Mouse (Mus musculus) heart, embryonic 13.5 days (tissue): ENCODE measurements around the gene Tmbim7. TPM values are rescaled to one million over a fixed set of nuclear protein-coding genes. Genes with fewer than 3 reads are reported as not detected.

Experiments used
- ATAC-seq: fragments of 200-750 bp; cut with Nextera tagmentation; 2 replicates; pipeline ENCODE4 v1.8.0; 2017; ENCODE audit warnings: moderate TSS enrichment; ENCODE audit not compliant: insufficient number of reproducible peaks, low FRiP score, low TSS enrichment; ENCODE audit errors: extremely low read depth
- H3K27ac ChIP-seq: fragments of 300-500 bp; sonication (generic); replicated peaks from 2 replicates; pipeline ENCODE4 v1.5.1; 2015; ENCODE audit warnings: moderate library complexity, mild to moderate bottlenecking, inconsistent platforms
- H3K27me3 ChIP-seq: fragments of 300-500 bp; sonication (generic); replicated peaks from 2 replicates; pipeline ENCODE4 v1.6.1; 2015; ENCODE audit warnings: mild to moderate bottlenecking, inconsistent platforms
- H3K36me3 ChIP-seq: fragments of 300-500 bp; sonication (generic); 2 replicates; pipeline ENCODE4 v1.6.1; 2015; ENCODE audit warnings: mild to moderate bottlenecking, inconsistent platforms
- H3K4me1 ChIP-seq: fragments of 300-500 bp; sonication (generic); 2 replicates; pipeline ENCODE4 v1.6.1; 2015; ENCODE audit warnings: inconsistent platforms
- H3K4me2 ChIP-seq: fragments of 300-500 bp; sonication (generic); 2 replicates; pipeline ENCODE4 v1.6.1; 2015; ENCODE audit warnings: inconsistent platforms, mild to moderate bottlenecking, moderate library complexity
- H3K4me3 ChIP-seq: fragments of 300-500 bp; sonication (generic); 2 replicates; pipeline ENCODE4 v1.5.1; 2015; ENCODE audit warnings: moderate library complexity, mild to moderate bottlenecking, inconsistent platforms
- H3K9ac ChIP-seq: fragments of 300-500 bp; sonication (generic); 2 replicates; pipeline ENCODE4 v1.6.1; 2015; ENCODE audit warnings: inconsistent platforms, mild to moderate bottlenecking, moderate library complexity
- H3K9me3 ChIP-seq: fragments of 300-500 bp; sonication (generic); 2 replicates; pipeline ENCODE4 v1.6.1; 2016; ENCODE audit warnings: inconsistent platforms
- WGBS: fragments of 180-500 bp; shearing (Covaris S2); methylation state at CpG from one replicate; pipeline ENCODE4 v1.1.7; 2015; ENCODE audit warnings: mixed read lengths; 5-methylcytosine and 5-hydroxymethylcytosine counted together
- polyA plus RNA-seq: library from polyadenylated mRNA; unstranded; fragments of >200 nt; fragmentation: Nextera tagmentation; extraction: Ambion mirVana; gene quantifications from 2 replicates; pipeline ENCODE4 v1.2.1, GENCODE M21; 2015

Gene Tmbim7
- polyA plus RNA-seq, 1 experiment from 2014 or later: not detected

- Histone ChIP-seq H3K36me3 (no peaks in the 10 kb centered on the region), H3K4me2 (no peak overlapping the region), H3K9ac (no peak overlapping the region), H3K27me3 (no peaks in the 10 kb centered on the region), H3K4me1 (no peaks in the 10 kb centered on the region), H3K4me3 (no peak overlapping the region), H3K27ac (no peak overlapping the region), H3K9me3 (no peaks in the 10 kb centered on the region)
- 80% methylated on average over 12 of the region's 12 CpGs for WGBS
- ATAC-seq: no peak
Observed at GRCm38 (mm10) chr5:3666585-3666984, 15.6 kb downstream of the Tmbim7 start.

- Histone ChIP-seq H3K27me3 (no peaks in the 10 kb centered on the region), H3K9ac (no peak overlapping the region), H3K27ac (no peak overlapping the region), H3K4me1 (no peaks in the 10 kb centered on the region), H3K9me3 (no peaks in the 10 kb centered on the region), H3K4me3 (no peak overlapping the region), H3K36me3 (no peaks in the 10 kb centered on the region), H3K4me2 (no peak overlapping the region)
- no peak for ATAC-seq
- WGBS: 82% methylated on average over 6 of the region's 6 CpGs
Observed at GRCm38 (mm10) chr5:3669938-3670554, 19.1 kb downstream of the Tmbim7 start.

GRCm38 (mm10) chr5:3688298-3688697 is 37.3 kb downstream of the Tmbim7 start:
- H3K4me3 ChIP-seq: no peak overlapping the region
- ATAC-seq: no peak
- H3K27ac ChIP-seq: no peak overlapping the region
- H3K4me2 ChIP-seq: no peak overlapping the region
- WGBS: 90% methylated on average over 8 of the region's 8 CpGs
- no peak overlapping the region for H3K9ac ChIP-seq
- peaks cover 43% of the 10 kb centered on the region for H3K36me3 ChIP-seq
- no peaks in the 10 kb centered on the region for H3K4me1 ChIP-seq
- no peaks in the 10 kb centered on the region for H3K9me3 ChIP-seq
- no peaks in the 10 kb centered on the region for H3K27me3 ChIP-seq

GRCm38 (mm10) chr5:3691283-3691682 is 40.3 kb downstream of the Tmbim7 start:
- Histone ChIP-seq H3K27me3 (no peaks in the 10 kb centered on the region), H3K9me3 (no peaks in the 10 kb centered on the region), H3K4me3 (no peak overlapping the region), H3K4me2 (no peak overlapping the region), H3K36me3 (peaks cover 72% of the 10 kb centered on the region), H3K9ac (no peak overlapping the region), H3K27ac (no peak overlapping the region), H3K4me1 (no peaks in the 10 kb centered on the region)
- WGBS: 94% methylated on average over 3 of the region's 3 CpGs
- ATAC-seq: no peak

GRCm38 (mm10) chr5:3692956-3693355 is 42.0 kb downstream of the Tmbim7 start:
- Histone ChIP-seq H3K4me2 (no peak overlapping the region), H3K36me3 (peaks cover 85% of the 10 kb centered on the region), H3K9ac (no peak overlapping the region), H3K27me3 (no peaks in the 10 kb centered on the region), H3K9me3 (no peaks in the 10 kb centered on the region), H3K4me1 (no peaks in the 10 kb centered on the region), H3K4me3 (no peak overlapping the region), H3K27ac (no peak overlapping the region)
- 90% methylated on average over 9 of the region's 9 CpGs for WGBS
- no peak for ATAC-seq

GRCm38 (mm10) chr5:3695191-3695590 is 44.2 kb downstream of the Tmbim7 start:
- Histone ChIP-seq H3K9ac (no peak overlapping the region), H3K4me3 (no peak overlapping the region), H3K27ac (no peak overlapping the region), H3K9me3 (no peaks in the 10 kb centered on the region), H3K4me1 (no peaks in the 10 kb centered on the region), H3K36me3 (peaks cover 85% of the 10 kb centered on the region), H3K4me2 (no peak overlapping the region), H3K27me3 (no peaks in the 10 kb centered on the region)
- ATAC-seq: no peak
- 60% methylated on average over 4 of the region's 4 CpGs for WGBS

GRCm38 (mm10) chr5:3696031-3696430 is 45.0 kb downstream of the Tmbim7 start:
- no peak overlapping the region for H3K9ac ChIP-seq
- H3K9me3 ChIP-seq: no peaks in the 10 kb centered on the region
- H3K36me3 ChIP-seq: peaks cover 93% of the 10 kb centered on the region
- WGBS: 85% methylated on average over 3 of the region's 3 CpGs
- no peak overlapping the region for H3K27ac ChIP-seq
- ATAC-seq: no peak
- no peaks in the 10 kb centered on the region for H3K4me1 ChIP-seq
- H3K27me3 ChIP-seq: no peaks in the 10 kb centered on the region
- H3K4me3 ChIP-seq: no peak overlapping the region
- no peak overlapping the region for H3K4me2 ChIP-seq

- Histone ChIP-seq H3K4me2 (no peak overlapping the region), H3K4me1 (no peaks in the 10 kb centered on the region), H3K36me3 (peaks cover 78% of the 10 kb centered on the region), H3K4me3 (no peak overlapping the region), H3K9me3 (no peaks in the 10 kb centered on the region), H3K27ac (no peak overlapping the region), H3K9ac (no peak overlapping the region), H3K27me3 (no peaks in the 10 kb centered on the region)
- WGBS: 92% methylated on average over 5 of the region's 5 CpGs
- ATAC-seq: no peak
Observed at GRCm38 (mm10) chr5:3700025-3700424, 49.0 kb downstream of the Tmbim7 start.

GRCm38 (mm10) chr5:3702180-3702579 is 51.2 kb downstream of the Tmbim7 start:
- 89% methylated on average over 4 of the region's 4 CpGs for WGBS
- no peaks in the 10 kb centered on the region for H3K27me3 ChIP-seq
- no peak overlapping the region for H3K9ac ChIP-seq
- no peak overlapping the region for H3K4me2 ChIP-seq
- ATAC-seq: no peak
- H3K4me3 ChIP-seq: no peak overlapping the region
- no peak overlapping the region for H3K27ac ChIP-seq
- H3K9me3 ChIP-seq: no peaks in the 10 kb centered on the region
- H3K36me3 ChIP-seq: peaks cover 65% of the 10 kb centered on the region
- H3K4me1 ChIP-seq: no peaks in the 10 kb centered on the region

GRCm38 (mm10) chr5:3715800-3716199 is 64.8 kb downstream of the Tmbim7 start:
- no peaks in the 10 kb centered on the region for H3K9me3 ChIP-seq
- WGBS: 95% methylated on average over 5 of the region's 5 CpGs
- H3K4me1 ChIP-seq: no peaks in the 10 kb centered on the region
- no peak overlapping the region for H3K27ac ChIP-seq
- H3K9ac ChIP-seq: no peak overlapping the region
- H3K27me3 ChIP-seq: no peaks in the 10 kb centered on the region
- ATAC-seq: no peak
- no peak overlapping the region for H3K4me3 ChIP-seq
- peaks cover 71% of the 10 kb centered on the region for H3K36me3 ChIP-seq
- no peak overlapping the region for H3K4me2 ChIP-seq

GRCm38 (mm10) chr5:3719371-3719770 is 68.4 kb downstream of the Tmbim7 start:
- H3K4me3 ChIP-seq: no peak overlapping the region
- no peak overlapping the region for H3K27ac ChIP-seq
- no peak overlapping the region for H3K4me2 ChIP-seq
- peaks cover 66% of the 10 kb centered on the region for H3K36me3 ChIP-seq
- ATAC-seq: no peak
- peaks cover 15% of the 10 kb centered on the region for H3K4me1 ChIP-seq
- H3K9ac ChIP-seq: no peak overlapping the region
- H3K9me3 ChIP-seq: no peaks in the 10 kb centered on the region
- no peaks in the 10 kb centered on the region for H3K27me3 ChIP-seq
- WGBS: 85% methylated on average over 4 of the region's 4 CpGs

- 65% methylated on average over 2 of the region's 2 CpGs for WGBS
- no peaks in the 10 kb centered on the region for H3K9me3 ChIP-seq
- H3K4me2 ChIP-seq: no peak overlapping the region
- peaks cover 58% of the 10 kb centered on the region for H3K36me3 ChIP-seq
- H3K4me1 ChIP-seq: peaks cover 15% of the 10 kb centered on the region
- no peak overlapping the region for H3K4me3 ChIP-seq
- no peaks in the 10 kb centered on the region for H3K27me3 ChIP-seq
- H3K27ac ChIP-seq: peak overlapping the region; percentile 12; the same call in 1 of the 2 replicates
- ATAC-seq: no peak
- H3K9ac ChIP-seq: no peak overlapping the region
Observed at GRCm38 (mm10) chr5:3722873-3723272, 71.9 kb downstream of the Tmbim7 start.
